Mouse (Mus musculus) retina, postnatal 7 days (tissue): ENCODE measurements around the gene Abhd17a.
"Not testable (repeated sequence)": the region's sequence is repeated elsewhere in the genome, so short reads cannot be mapped to it uniquely, and the experiment has no call there.

ENCODE experiments used
- DNase-seq: peaks from one replicate; pipeline ENCODE4 v3.0.0-alpha.2; 2012; ENCODE audit warnings: low read depth, low spot score

Abhd17a gene

DNA sequence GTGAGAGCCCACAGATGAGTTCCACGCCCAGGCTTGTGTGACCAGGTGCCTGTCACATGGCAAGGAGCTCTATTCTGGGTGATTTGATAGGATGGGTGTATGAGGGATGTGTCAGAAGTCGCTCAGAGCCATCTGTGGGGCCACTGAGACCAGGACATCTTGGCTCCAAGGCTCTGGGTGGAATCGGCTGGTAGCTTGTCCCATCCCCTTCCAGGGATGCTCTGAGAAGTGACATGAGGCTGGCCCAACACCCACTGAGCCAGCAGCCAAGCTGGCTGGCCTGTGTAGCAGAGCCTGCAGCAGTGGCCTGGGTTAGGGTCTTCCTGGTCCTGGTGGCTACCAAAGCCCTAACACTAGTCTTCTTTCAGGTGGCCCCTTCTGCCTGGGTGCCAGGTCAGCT is 18.3 kb upstream of the Abhd17a start:
- no peak for DNase-seq

DNA sequence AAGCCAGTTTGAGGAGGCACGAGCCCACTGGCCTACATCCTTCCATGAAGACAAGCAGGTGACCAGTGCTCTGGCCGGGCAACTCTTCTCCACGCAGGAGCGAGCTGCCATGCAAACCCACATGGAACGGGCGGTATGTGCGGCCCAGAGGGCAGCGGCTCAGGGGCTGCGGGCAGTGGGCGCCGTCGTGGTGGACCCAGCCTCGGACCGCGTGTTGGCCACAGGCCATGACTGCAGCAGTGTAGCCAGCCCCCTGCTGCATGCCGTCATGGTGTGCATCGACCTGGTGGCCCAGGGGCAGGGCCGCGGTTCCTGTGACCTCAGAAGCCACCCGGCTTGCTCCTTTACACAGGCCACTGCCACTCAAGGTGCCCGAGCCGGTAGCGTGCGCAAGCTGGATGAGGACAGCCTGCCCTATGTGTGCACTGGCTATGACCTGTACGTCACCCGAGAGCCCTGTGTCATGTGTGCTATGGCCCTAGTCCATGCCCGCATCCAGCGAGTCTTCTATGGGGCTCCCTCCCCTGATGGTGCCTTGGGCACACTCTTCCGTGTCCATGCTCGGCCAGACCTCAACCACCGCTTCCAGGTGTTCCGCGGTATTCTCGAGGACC is 16.7 kb upstream of the Abhd17a start:
- DNase-seq: no peak

DNA sequence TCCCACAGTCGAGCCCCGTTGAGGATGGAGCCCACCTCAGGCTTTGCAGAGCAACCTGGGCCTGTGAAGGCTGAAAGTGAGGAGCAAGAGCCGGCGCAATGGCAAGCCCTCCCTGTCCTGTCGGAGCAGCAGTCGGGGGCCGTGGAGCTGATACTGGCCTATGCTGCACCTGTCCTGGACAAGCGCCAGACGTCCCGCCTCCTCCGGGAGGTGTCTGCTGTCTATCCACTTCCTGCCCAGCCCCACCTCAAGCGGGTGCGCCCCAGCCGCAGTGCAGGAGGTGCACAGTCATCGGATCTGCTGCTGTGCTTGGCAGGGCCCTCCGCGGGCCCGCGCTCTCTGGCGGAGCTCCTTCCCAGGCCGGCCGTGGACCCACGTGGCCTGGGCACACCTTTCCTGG is 16.2 kb upstream of the Abhd17a start:
- DNase-seq: no peak

- DNase-seq: not testable (repeated sequence)
Measured at GRCm38 (mm10) chr10:80605721-80606120, 15.6 kb upstream of the Abhd17a start, which contains the start of gene Gm49322. Gene Gm49322, plus strand, starts transcription at chr10:80606021.

GRCm38 (mm10) chr10:80604988-80605387 is 14.8 kb upstream of the Abhd17a start:
- no peak for DNase-seq

- DNase-seq: no peak
Measured at GRCm38 (mm10) chr10:80604001-80604509, 13.9 kb upstream of the Abhd17a start.

DNA sequence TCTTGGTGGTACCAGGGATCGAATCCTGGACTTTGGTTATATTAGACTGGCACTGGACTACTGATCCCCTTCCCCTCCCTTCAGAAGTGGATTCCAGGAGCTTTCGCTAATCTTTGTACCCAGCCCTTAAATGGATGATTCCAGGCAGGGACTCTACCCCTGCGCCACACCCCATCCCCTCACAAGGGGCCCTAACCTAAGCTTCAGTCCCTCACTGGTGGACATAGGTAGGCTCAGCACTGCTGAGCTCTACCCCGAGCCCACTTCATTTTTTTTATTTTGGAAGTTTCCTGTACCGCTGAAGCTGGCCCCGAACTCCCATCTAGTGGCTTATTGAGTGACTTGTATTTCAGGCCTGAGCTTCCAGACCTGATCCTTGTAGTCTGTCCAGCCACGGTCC is 13.2 kb upstream of the Abhd17a start:
- DNase-seq: no peak

DNA sequence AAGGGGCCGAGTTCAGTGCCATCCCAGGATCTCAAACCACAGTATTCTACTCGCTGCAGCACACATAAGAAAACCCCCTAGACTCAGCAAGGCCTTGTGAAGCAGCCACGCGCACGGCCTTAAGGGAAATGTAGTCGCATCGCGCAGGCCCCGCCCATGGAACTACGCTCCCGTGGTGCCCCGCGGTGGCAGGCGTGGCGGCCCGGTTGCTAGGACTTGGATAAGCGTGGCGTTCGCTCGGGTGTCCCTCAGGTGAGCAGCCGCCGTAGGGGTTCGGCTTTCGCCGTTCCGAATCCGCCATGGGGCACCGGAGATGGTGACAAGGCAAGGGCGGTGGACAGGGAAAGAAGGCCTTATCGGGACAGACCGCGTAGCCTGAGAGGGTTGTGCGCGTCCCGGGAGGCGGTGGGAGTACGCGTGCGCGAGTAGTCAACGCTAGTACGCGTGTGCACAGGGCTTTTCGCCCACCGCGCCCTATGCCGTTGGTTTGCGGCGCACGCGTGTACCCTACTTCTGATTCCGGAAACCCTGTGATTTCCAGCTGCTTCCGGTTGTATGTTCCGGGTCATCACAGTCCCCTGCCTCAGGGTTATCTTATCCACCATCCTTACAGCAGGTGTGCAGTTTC is 12.7 kb upstream of the Abhd17a start, which contains the start of the genes Scamp4 and Adat3:
Gene Scamp4 (plus strand): TSS at position 175 of the 628 bp plus-strand sequence.
Gene Adat3 (plus strand): TSS at position 183 of the 628 bp plus-strand sequence.
- peak; percentile 87 for DNase-seq

DNA sequence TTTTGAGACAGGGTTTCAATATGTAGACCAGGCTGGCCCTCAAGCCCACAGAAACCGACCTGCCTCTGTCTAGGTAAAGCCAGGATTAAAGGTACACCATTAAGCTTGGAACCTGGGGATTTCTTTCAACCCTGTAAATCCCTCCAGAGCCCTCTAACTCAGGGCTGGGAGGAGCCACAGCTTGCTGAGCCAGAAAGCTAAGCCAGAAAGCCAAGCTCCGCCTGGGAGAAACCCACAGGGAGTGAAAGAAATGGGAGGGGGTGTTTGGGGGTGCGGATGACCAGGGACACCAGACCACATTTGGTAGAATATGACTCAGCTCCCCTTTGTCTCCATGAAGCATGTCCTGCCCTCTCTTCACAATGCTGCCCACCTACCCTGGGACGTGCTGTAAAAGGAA is 6.2 kb upstream of the Abhd17a start:
- DNase-seq: no peak

- DNase-seq: no peak
Measured at GRCm38 (mm10) chr10:80589127-80589878, 838 bp downstream of the Abhd17a start.

GRCm38 (mm10) chr10:80587305-80587657 is 2.9 kb downstream of the Abhd17a start:
- DNase-seq: no peak

- no peak for DNase-seq
Measured at GRCm38 (mm10) chr10:80586407-80587304, 3.5 kb downstream of the Abhd17a start.

DNA sequence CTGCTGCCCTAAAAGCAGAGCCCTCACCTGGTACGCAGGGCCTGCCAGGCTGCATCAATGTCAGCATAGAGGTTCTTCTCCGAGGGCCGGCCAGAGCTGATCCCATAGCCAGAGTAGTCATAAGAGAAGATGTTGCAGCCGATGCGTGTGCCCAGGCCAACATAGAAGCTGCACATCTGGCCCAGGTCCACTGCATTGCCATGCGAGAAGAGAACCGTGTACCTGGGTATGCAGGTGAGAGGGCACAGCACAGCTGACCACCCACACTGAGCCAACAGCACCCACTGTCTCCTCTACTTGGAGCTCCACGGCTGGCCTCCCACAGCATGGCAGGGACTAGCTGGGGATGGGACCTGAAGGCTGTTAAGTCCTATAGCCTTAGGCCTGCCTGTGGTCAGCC is 4.6 kb downstream of the Abhd17a start:
- no peak for DNase-seq

GRCm38 (mm10) chr10:80584642-80585552 is 5.2 kb downstream of the Abhd17a start:
- no peak for DNase-seq

DNA sequence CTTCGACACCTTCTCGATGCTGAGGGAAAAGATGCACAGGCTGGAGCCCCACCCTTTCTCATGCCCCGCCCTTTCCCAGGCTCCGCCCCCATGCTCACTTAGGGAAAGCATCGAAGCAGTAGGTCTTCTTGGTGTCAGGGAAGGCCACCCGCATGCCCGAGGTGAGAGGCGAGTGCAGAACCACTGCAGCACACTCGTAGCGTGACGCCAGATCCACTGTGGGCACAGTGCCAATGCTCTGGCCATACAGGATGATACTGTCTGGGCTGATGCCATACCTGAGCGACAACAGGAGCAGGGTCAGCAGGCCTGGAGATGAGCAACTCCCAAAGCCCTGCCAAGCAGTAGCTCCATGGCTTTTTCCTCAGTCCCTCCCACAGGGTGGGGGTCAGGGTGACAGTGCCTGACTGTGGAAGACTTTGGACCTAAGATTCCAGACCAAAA is 6.1 kb downstream of the Abhd17a start:
- DNase-seq: no peak

DNA sequence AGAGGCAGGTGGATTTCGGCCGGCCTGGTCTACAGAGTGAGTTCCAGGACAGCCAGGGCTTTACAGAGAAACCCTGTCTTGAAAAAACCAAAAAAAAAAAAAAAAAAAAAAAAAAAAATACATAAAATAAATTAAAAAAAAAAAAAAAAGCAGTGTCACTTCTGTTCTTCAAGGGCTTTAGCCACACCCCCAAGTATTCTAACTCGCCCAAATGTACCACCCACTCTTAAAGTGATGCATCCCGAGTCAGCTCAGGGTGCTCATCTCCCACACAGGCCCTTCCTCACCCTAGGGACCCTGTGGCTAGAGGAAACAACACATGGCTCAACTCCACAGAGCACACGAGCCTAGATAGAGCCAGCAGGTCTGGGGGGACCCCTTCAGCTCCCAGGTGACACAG is 7.1 kb downstream of the Abhd17a start:
- no peak for DNase-seq

DNA sequence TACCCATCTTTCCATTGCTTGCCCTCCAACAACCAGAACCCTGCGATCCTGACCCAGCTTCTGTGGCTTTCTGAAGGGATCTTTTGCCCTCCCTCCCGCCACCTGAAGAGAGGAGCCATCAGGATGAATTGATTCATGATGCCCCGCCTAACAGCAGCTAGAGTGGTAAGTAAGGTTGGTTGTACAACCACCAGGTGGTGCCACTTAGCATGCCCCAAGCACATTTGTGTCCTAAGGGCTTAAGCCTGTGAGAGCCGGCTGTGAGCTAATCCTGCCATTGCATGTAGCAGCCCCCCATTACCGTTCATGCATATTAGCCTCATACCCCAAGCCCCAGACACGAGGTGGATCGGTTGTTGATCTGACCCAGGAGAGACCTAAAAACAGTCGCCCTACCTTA is 11.2 kb downstream of the Abhd17a start:
- DNase-seq: peak; percentile 76

DNA sequence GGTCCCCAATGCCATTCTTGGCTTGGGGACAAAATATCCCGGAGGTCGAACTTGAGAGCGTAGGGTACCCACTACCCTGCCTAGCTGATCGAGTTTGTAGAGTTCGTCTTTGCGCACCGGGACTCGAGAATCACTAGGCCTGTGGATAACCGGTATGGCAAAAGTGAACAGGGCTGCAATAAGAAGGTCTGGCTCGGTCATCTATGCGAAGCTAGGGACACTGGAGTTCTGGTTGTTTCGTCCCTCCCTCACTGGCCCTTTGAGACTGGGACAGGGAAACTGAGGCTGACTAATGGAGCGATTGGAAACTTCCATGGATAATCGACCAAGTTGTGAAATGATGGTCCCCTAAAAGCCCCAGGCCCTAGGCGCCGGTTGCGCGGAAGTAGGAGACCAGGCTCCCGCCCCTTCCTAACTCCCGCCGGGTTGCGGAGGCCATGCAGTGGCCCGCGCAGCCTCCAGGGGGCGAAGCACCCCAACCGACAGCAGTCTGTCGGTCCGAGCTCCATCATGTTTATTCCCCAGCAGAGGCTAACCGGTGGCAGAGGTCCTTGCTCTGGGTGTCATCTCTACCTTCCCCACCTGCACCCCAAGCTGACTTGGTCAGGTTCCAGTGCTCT is 11.9 kb downstream of the Abhd17a start:
- no peak for DNase-seq

DNA sequence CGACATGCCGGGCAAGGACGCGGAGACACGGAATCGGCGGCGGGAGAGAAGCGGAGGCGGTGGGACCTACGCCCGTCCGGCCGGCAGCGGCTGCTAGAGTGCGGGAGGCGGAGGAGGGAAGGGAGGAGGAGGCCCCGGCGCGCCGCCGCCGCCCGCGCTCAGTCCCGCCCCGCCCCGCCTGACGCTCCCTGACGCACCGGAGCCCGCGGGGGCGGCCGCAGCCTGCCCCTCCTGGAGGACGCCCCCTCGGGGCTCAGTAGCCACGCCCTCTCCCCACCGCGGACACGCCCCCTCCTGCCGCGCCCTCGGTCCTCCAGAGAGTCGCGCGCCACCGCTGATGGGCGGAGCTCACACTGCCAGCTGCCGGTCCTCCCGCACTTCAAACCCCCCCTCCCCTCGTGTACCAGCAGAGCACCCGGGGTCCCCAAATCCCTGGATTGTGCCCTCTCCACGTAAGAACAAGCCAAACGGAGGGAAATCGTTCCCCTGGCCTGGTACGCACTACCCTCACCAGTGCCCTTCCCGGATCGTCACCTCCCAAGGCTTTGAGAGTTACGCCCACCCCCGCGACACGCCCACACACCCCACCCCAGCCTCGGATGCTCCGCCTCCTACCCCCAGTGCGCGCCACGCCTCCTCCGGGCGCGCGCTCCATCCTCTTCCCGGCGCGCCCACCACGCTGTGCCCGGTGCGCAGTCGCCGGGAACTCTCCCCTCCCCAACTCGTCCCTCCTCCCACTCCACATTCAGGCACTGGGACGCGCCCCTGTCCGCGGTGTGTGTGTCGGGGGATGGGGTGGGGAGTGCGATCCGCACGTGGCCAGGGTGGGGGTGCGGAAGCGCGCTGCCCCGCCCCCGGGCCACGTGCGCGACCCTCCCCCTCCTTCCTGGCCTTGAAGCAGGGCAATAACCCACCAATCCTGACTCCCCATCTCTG is 12.7 kb downstream of the Abhd17a start, which contains the start of gene Klf16:
Gene Klf16 (minus strand): TSS at position 127 of the 936 bp plus-strand sequence.
- DNase-seq: peak; percentile 81
